Mouse (Mus musculus): Measurements from ENCODE around the gene Pakap. TPM values are rescaled to one million over a fixed set of nuclear protein-coding genes. Genes with fewer than 3 reads are reported as not detected.
A peak's percentile ranks its signal among the peaks of the same experiment; 100 is the strongest.

Gene Pakap
- total RNA-seq, 2 experiments from 2014 or later = not detected

GRCm38 (mm10) chr4:57914193-57915190, 346.5 kb downstream of the Pakap start:
- ATAC-seq (replicated peaks; ENCODE audit: low FRiP score, low TSS enrichment, poor library complexity, severe bottlenecking) = no peak

GRCm38 (mm10) chr4:57915216-57915965, 347.4 kb downstream of the Pakap start:
- no peak for ATAC-seq (replicated peaks; ENCODE audit: low FRiP score, low TSS enrichment, poor library complexity, severe bottlenecking)

DNA sequence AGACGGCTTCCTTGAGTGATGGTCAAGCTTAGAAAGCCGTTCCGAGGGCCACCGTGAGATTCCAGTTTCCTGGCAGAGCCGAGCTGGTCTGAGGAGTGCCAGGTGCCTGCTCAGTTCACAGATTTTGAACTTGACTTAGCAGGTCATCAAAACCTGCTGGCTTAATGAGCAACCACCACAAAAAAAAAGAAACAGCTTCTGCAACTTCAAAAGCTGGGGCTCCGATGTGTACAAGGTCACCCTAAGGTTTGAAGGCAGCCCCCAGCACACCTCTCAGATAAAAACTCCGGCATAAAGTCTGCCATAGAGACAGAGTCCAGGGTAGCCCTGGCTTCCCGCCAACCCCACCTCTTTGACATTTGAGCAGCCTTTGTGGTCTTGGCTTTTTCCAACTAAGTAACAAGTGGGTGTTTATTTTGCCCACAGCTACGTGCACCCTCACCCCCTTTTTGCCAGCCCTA, 348.3 kb downstream of the Pakap start, which contains the start of gene D630039A03Rik:
TSS of gene D630039A03Rik (minus strand) at position 97 of the 461 bp plus-strand sequence.
- ATAC-seq (replicated peaks; ENCODE audit: low FRiP score, low TSS enrichment, poor library complexity, severe bottlenecking) = no peak

DNA sequence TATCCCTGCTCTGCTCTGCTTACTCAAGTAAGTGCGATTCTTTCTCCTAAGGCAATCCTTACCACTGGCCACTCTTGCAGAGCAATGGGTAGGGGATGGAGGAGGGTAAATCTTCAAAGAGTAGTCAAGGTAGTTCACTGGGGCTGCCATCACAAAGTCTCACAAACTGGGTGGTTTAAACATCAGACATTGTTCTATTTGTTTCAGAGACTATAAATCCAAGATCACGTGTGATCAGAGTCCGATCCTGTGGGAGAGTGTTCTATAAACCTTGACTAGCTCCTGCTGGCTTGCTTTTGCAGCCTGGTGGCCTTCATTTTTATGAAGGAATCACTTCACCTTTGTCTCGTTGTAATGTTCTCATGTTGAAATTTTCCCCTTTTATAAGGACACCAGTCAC, 348.7 kb downstream of the Pakap start:
- ATAC-seq (replicated peaks; ENCODE audit: low FRiP score, low TSS enrichment, poor library complexity, severe bottlenecking) = no peak

- peak; percentile 69 for ATAC-seq (replicated peaks; ENCODE audit: low FRiP score, low TSS enrichment, poor library complexity, severe bottlenecking)
Observed at GRCm38 (mm10) chr4:57919494-57920423, 351.8 kb downstream of the Pakap start.

DNA sequence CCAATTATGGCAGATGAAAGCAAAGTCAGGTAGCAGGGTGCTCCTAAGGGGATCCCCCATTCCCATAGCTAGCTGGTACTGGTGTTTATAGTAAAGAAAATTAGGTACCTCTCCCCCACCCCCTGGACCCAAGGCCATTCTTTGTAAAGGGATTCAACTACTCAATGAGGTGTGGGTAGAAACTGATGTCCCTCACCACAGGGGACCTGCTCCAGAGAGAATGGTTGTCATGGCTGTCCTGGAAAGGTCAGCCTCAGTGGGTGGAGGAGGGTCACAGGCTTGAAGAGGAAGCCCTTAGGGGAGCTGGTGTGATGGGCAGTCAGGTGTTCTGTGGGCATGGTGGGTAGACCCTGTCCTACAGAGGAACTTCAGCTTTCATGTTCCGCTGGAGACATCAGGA, 352.5 kb downstream of the Pakap start:
- ATAC-seq (replicated peaks; ENCODE audit: low FRiP score, low TSS enrichment, poor library complexity, severe bottlenecking) = no peak

DNA sequence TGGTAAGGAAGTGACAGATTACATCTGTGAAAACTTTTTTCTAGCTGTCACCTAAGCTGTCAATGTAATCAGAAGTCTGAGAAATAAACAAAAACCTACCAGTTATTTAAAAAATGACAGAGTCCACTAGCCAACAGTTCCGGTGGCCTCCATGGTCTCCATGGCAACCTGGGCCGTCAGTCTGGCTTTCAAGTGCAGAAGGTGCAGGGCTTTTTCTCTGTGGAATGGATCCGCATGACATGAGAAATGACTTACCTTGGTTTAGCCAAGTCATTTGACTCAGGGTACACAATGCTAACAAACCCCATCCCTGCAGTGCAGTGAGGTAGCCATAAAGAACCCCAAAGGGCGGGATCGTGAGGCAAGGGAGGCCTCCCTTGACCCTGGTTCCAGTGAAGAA, 354.2 kb downstream of the Pakap start:
- ATAC-seq (replicated peaks; ENCODE audit: low FRiP score, low TSS enrichment, poor library complexity, severe bottlenecking) = no peak

DNA sequence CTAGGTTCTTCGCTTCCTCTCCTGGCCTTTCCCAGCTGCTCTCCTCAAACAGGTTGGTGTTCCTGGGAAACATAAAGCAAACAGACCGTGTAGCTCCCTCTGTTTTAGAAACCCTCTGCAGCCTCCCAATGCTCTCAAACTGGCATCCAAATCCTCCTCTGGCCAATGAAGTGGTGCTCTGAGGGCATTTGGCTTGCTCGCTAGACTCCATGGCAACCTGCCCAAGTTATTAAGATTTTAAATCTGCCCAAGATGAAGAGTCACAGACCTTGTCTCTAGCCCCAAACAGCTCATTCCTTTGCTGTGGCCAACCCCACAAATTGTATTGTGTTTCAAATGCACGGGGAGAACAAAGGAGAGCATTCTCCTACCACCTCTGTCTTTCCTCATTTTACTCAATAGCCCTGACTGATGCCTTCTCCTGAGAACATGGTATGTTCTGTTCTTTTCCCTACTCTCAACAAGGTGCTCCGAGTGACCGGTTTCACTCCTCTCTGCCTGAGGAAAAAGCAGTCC, 356.6 kb downstream of the Pakap start:
- no peak for ATAC-seq (replicated peaks; ENCODE audit: low FRiP score, low TSS enrichment, poor library complexity, severe bottlenecking)

DNA sequence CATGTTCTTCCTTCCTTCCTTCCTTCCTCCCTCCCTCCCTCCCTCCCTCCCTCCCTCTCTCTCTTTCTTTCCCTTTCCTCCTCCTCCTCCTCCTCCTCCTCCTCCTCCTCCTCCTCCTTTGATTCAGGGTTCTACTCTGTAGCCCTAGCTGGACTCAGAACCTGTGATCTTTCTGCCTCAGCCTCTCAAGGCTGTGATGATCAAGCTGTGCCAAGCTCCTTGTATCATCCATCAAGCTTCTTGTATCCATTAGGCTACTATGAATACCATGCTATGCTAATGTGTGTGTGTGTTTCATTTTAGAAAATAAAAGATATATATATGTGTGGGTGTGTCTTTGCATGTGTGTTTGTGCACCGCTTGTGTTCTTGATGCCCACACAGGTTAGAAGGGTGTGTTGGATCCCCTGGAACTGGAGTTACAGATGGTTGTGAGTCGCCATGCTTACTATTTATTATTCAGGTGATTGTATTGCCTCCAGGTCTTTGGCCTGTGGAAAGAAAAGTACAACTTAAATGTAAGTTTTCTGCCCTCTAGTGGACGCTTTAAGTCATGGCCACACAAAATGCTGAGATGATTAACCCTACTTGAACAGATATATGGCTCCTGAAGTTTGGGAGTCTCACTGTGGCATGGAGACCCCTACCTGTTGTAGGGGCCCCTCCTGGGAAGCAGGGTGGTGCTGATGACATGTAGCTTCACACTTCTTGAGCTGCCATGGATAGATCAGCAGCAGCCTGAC, 359.7 kb downstream of the Pakap start:
- ATAC-seq (replicated peaks; ENCODE audit: low FRiP score, low TSS enrichment, poor library complexity, severe bottlenecking) = peak; percentile 71

- ATAC-seq (replicated peaks; ENCODE audit: low FRiP score, low TSS enrichment, poor library complexity, severe bottlenecking) = no peak
Observed at GRCm38 (mm10) chr4:57930559-57931170, 362.7 kb downstream of the Pakap start.

GRCm38 (mm10) chr4:57934181-57934580, 366.2 kb downstream of the Pakap start:
- no peak for ATAC-seq (replicated peaks; ENCODE audit: low FRiP score, low TSS enrichment, poor library complexity, severe bottlenecking)

- ATAC-seq (replicated peaks; ENCODE audit: low FRiP score, low TSS enrichment, poor library complexity, severe bottlenecking) = no peak
Observed at GRCm38 (mm10) chr4:57937292-57937691, 369.3 kb downstream of the Pakap start.

DNA sequence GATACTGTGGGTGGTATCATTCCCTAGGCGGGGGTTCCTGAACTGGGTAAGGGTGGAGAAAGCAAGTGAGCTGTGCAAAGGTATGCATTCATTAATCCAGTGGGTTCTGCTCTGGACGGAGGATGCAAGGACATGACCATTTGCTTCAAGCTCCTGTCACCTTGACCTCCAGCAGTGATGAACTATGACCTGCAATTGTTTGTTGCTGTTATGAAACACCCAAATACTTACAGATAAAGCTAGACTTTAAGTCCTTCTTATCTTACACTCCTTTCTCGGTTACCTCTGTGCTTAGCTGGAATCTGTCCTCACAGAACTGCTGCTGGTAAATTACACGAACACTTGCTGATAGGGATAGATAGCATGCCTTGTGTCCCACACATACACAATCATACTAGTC, 372.7 kb downstream of the Pakap start:
- ATAC-seq (replicated peaks; ENCODE audit: low FRiP score, low TSS enrichment, poor library complexity, severe bottlenecking) = no peak

DNA sequence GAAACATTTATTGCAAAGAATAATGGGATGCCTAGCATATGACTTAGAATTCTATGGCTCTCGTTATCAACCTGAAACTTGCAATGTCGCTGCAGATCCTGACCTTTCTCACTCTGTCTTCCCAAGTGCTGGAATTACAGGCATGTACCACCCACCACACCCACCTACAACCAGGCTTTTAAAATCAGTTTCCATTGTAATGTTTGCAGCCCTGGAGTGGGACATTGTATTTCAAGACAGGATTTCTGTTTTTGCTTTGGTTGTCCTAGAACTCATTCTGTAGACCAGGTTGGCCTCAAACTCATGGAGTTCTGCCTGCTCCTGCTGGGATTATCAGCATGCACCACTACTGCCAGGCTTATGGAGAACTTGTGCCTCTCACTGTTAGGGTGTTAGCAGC, 374.9 kb downstream of the Pakap start:
- ATAC-seq (replicated peaks; ENCODE audit: low FRiP score, low TSS enrichment, poor library complexity, severe bottlenecking) = no peak

All from megakaryocyte-erythroid progenitor cell, adult 5-6 weeks (primary cell).